In genomic region chr12:24939372-24939771, GRCm38 (mm10) we compare ENCODE assay signal across 25 mouse cellular contexts. TPM values are rescaled to one million over a fixed set of nuclear protein-coding genes. Genes with fewer than 3 reads are reported as not detected.
DNase-seq lines count a peak whose midpoint lies in the region; ATAC-seq lines count a peak whose summit lies in the region.
"Had no signal": no experiment of that assay in that cellular context is flagged by ENCODE, and none has a peak within 500 bp of the region (broad histone marks: within the 10 kb centered on the region; RNA-seq: fewer than 3 reads in every experiment).

No protein-coding gene starts in this region.

- DNase-seq in embryonic facial prominence, embryonic 10.5 days (ENCODE audit: low spot score) = no peak
- no peak for DNase-seq in heart, embryonic 10.5 days (ENCODE audit: low spot score)
- no peak for DNase-seq in heart, postnatal 10 days
- no peak for DNase-seq in liver
- peak; percentile 73 for DNase-seq in c-Kit-positive CD71-positive TER-119-positive erythroid progenitor cells, embryonic 14.5 days (ENCODE audit: low spot score)
- DNase-seq in lung, postnatal 10 days = no peak
- DNase-seq: adrenal gland, adult 8-10 months; adrenal gland, postnatal 25 days; cerebellum, adult 11-12 months; cerebellum, adult 8-10 months; cerebellum, postnatal 10 days; cerebellum, postnatal 36 days; embryo, embryonic 11 days; gastrocnemius, postnatal 10 days; gastrocnemius, postnatal 36 days had no signal

- H3K9me3 ChIP-seq in embryonic facial prominence, embryonic 12.5 days = no peaks in the 10 kb centered on the region
- no peaks in the 10 kb centered on the region for H3K9me3 ChIP-seq in embryonic facial prominence, embryonic 10.5 days
- H3K9me3 ChIP-seq in heart, embryonic 10.5 days = no peaks in the 10 kb centered on the region
- H3K9me3 ChIP-seq in liver, embryonic 16.5 days (replicated peaks; ENCODE audit: control insufficient read depth, low read length) = no peaks in the 10 kb centered on the region
- H3K9me3 ChIP-seq: embryonic facial prominence, embryonic 15.5 days; forebrain, embryonic 10.5 days; forebrain, embryonic 13.5 days; heart, embryonic 13.5 days; hindbrain, embryonic 12.5 days; hindbrain, embryonic 15.5 days had no signal

- no peaks in the 10 kb centered on the region for H3K27me3 ChIP-seq in embryonic facial prominence, embryonic 12.5 days
- no peaks in the 10 kb centered on the region for H3K27me3 ChIP-seq in embryonic facial prominence, embryonic 10.5 days (replicated peaks; ENCODE audit: low read depth, poor library complexity, severe bottlenecking)
- H3K27me3 ChIP-seq in heart, embryonic 10.5 days (ENCODE audit: insufficient read depth, poor library complexity, severe bottlenecking) = no peaks in the 10 kb centered on the region
- no peaks in the 10 kb centered on the region for H3K27me3 ChIP-seq in liver, embryonic 16.5 days (ENCODE audit: control insufficient read depth, insufficient read depth, low read depth, low read length)
- H3K27me3 ChIP-seq: embryonic facial prominence, embryonic 15.5 days; forebrain, embryonic 13.5 days; heart, embryonic 13.5 days; hindbrain, embryonic 12.5 days; hindbrain, embryonic 15.5 days had no signal

- ATAC-seq in embryonic facial prominence, embryonic 12.5 days (ENCODE audit: insufficient number of reproducible peaks, insufficient read depth, low FRiP score, low TSS enrichment) = peak; percentile 60; the same call in 1 of the 2 replicates
- peak; percentile 32; the same call in 1 of the 2 replicates for ATAC-seq in liver, embryonic 16.5 days (ENCODE audit: low read depth)
- ATAC-seq: activated CD4-positive, CD25-positive, alpha-beta regulatory T cell, adult 4 months; forebrain, embryonic 13.5 days; forebrain, embryonic 16.5 days had no signal

- H3K4me2 ChIP-seq in embryonic facial prominence, embryonic 12.5 days (replicated peaks) = no peak overlapping the region
- no peak overlapping the region for H3K4me2 ChIP-seq in liver, embryonic 16.5 days (ENCODE audit: low read depth, low read length)
- H3K4me2 ChIP-seq: embryonic facial prominence, embryonic 15.5 days; forebrain, embryonic 13.5 days; heart, embryonic 13.5 days; hindbrain, embryonic 12.5 days; hindbrain, embryonic 15.5 days had no signal

- 88% methylated on average over 8 of the region's 8 CpGs for WGBS in embryonic facial prominence, embryonic 12.5 days
- WGBS in embryonic facial prominence, embryonic 10.5 days = 93% methylated on average over 8 of the region's 8 CpGs
- 86% methylated on average over 8 of the region's 8 CpGs for WGBS in heart, embryonic 10.5 days
- WGBS in liver, embryonic 16.5 days (ENCODE audit: insufficient replicate concordance) = 56% methylated on average over 8 of the region's 8 CpGs

- H3K4me1 ChIP-seq in embryonic facial prominence, embryonic 12.5 days = no peaks in the 10 kb centered on the region
- no peaks in the 10 kb centered on the region for H3K4me1 ChIP-seq in embryonic facial prominence, embryonic 10.5 days
- H3K4me1 ChIP-seq in heart, embryonic 10.5 days = peaks cover 35% of the 10 kb centered on the region
- H3K4me1 ChIP-seq in liver, embryonic 16.5 days (ENCODE audit: control insufficient read depth, low read depth, low read length) = peaks cover 33% of the 10 kb centered on the region
- H3K4me1 ChIP-seq: embryonic facial prominence, embryonic 15.5 days; forebrain, embryonic 10.5 days; forebrain, embryonic 13.5 days; hindbrain, embryonic 12.5 days; hindbrain, embryonic 15.5 days had no signal

- H3K27ac ChIP-seq in embryonic facial prominence, embryonic 12.5 days = no peak overlapping the region
- H3K27ac ChIP-seq in embryonic facial prominence, embryonic 10.5 days (replicated peaks) = no peak overlapping the region
- H3K27ac ChIP-seq in heart, embryonic 10.5 days = peak overlapping the region; percentile 7; the same call in 1 of the 2 replicates
- no peak overlapping the region for H3K27ac ChIP-seq in liver, embryonic 16.5 days (ENCODE audit: low read length)
- H3K27ac ChIP-seq: embryonic facial prominence, embryonic 15.5 days; forebrain, embryonic 10.5 days; forebrain, embryonic 13.5 days; hindbrain, embryonic 12.5 days; hindbrain, embryonic 15.5 days had no signal

- no peak overlapping the region for H3K4me3 ChIP-seq in embryonic facial prominence, embryonic 12.5 days
- no peak overlapping the region for H3K4me3 ChIP-seq in embryonic facial prominence, embryonic 10.5 days
- no peak overlapping the region for H3K4me3 ChIP-seq in heart, embryonic 10.5 days
- H3K4me3 ChIP-seq in liver, embryonic 16.5 days (ENCODE audit: low read depth, low read length) = no peak overlapping the region
- H3K4me3 ChIP-seq: embryonic facial prominence, embryonic 15.5 days; forebrain, embryonic 10.5 days; forebrain, embryonic 13.5 days; heart, embryonic 13.5 days; hindbrain, embryonic 12.5 days; hindbrain, embryonic 15.5 days had no signal

- peaks cover 45% of the 10 kb centered on the region for H3K36me3 ChIP-seq in embryonic facial prominence, embryonic 12.5 days
- H3K36me3 ChIP-seq in embryonic facial prominence, embryonic 10.5 days (replicated peaks) = peaks cover 66% of the 10 kb centered on the region
- H3K36me3 ChIP-seq in heart, embryonic 10.5 days = peaks cover 19% of the 10 kb centered on the region; the same call in 1 of the 2 replicates
- H3K36me3 ChIP-seq in liver, embryonic 16.5 days (ENCODE audit: control insufficient read depth, insufficient read depth) = no peaks in the 10 kb centered on the region

- intact Hi-C loops in heart, postnatal 10 days (cut with DNase I) = no loop called here

- no peak overlapping the region for H3K9ac ChIP-seq in embryonic facial prominence, embryonic 12.5 days
- no peak overlapping the region for H3K9ac ChIP-seq in liver, embryonic 16.5 days (ENCODE audit: low read depth, low read length)
- H3K9ac ChIP-seq: embryonic facial prominence, embryonic 15.5 days; forebrain, embryonic 13.5 days; heart, embryonic 13.5 days; hindbrain, embryonic 12.5 days; hindbrain, embryonic 15.5 days had no signal

RNA-seq across cellular contexts. Expression of gene Kidins220, which starts 35.4 kb away (rescaled TPM):
- polyA plus RNA-seq in embryonic facial prominence, embryonic 12.5 days (2016; fragmentation: Nextera tagmentation; extraction: Ambion mirVana) = 31.8 and 34.2 TPM in 2 replicates
- polyA plus RNA-seq in embryonic facial prominence, embryonic 10.5 days (2016; fragmentation: Nextera tagmentation; extraction: Ambion mirVana) = 18.9 and 19.0 TPM in 2 replicates
- polyA plus RNA-seq in heart, embryonic 10.5 days (2016; fragmentation: Nextera tagmentation; extraction: Ambion mirVana) = 31.7 and 33.0 TPM in 2 replicates
- 100 to 1,000 TPM; 106 to 116 TPM for total RNA-seq in heart, postnatal 10 days (2021)
- 7.8 and 8.7 TPM in 2 replicates for polyA plus RNA-seq in liver, embryonic 16.5 days (2015; fragmentation: Nextera tagmentation; extraction: Ambion mirVana)
